Mouse (Mus musculus): ENCODE measurements around the gene Mrgprd. TPM values are rescaled to one million over a fixed set of nuclear protein-coding genes. Genes with fewer than 3 reads are reported as not detected.

The Mrgprd gene
- total RNA-seq, 2 experiments from 2014 or later: not detected

GRCm38 (mm10) chr7:145340248-145340904, 25.7 kb downstream of the Mrgprd start:
- ATAC-seq (replicated peaks; ENCODE audit: poor library complexity): peak; percentile 34; the same call in 1 of the 2 replicates

Other genes starting within 250 kb of the Mrgprd start
- not detected in 2 replicates for gene 1810010D01Rik, start 106.7 kb upstream of the Mrgprd start, total RNA-seq (2015)
- gene 1810010D01Rik, start 106.7 kb upstream of the Mrgprd start, total RNA-seq (2017): not detected in 2 replicates
- gene Tpcn2, start 30.8 kb upstream of the Mrgprd start, total RNA-seq (2015): 4.7 and 5.7 TPM in 2 replicates
- gene Tpcn2, start 30.8 kb upstream of the Mrgprd start, total RNA-seq (2017): 3.5 and 3.7 TPM in 2 replicates
- not detected in 2 replicates for gene Mrgprf, start 14.0 kb upstream of the Mrgprd start, total RNA-seq (2015)
- gene Mrgprf, start 14.0 kb upstream of the Mrgprd start, total RNA-seq (2017): not detected in 2 replicates